Mouse (Mus musculus) lung, adult 2 months (tissue): Measurements from ENCODE around the gene Bmx. TPM values are rescaled to one million over a fixed set of nuclear protein-coding genes. Genes with fewer than 3 reads are reported as not detected.
A peak's percentile ranks its signal among the peaks of the same experiment; 100 is the strongest.

Experiments
- DNase-seq: peaks from one replicate; pipeline ENCODE4 v3.0.0; 2022
- H3K4me1 ChIP-seq: fragments of 200-500 bp; 2 replicates; pipeline ENCODE4 v1.6.1; 2011; ENCODE audit warnings: low read length; ENCODE audit not compliant: control insufficient read depth, insufficient read depth
- H3K4me3 ChIP-seq: fragments of 200-500 bp; replicated peaks from 2 replicates; pipeline ENCODE3; 2011; ENCODE audit warnings: low read depth, mild to moderate bottlenecking, control low read depth, low read length; ENCODE audit errors: extremely low read depth
- CTCF ChIP-seq: fragments of 200-500 bp; IDR thresholded peaks from 2 replicates; pipeline ENCODE4 v1.5.1; 2011; ENCODE audit warnings: mild to moderate bottlenecking, low read length, control low read depth; ENCODE audit not compliant: insufficient read depth
- POLR2A ChIP-seq: fragments of 200-500 bp; IDR thresholded peaks from 2 replicates; pipeline ENCODE4 v1.6.1; 2011; ENCODE audit warnings: low read depth, mild to moderate bottlenecking, control low read depth, low read length, borderline replicate concordance; ENCODE audit errors: extremely low read depth
- WGBS: fragments of 180-500 bp; shearing (Covaris S2); methylation state at CpG from one replicate; pipeline ENCODE4 v1.1.7; 2018; 5-methylcytosine and 5-hydroxymethylcytosine counted together
- polyA plus RNA-seq: library from polyadenylated mRNA; depleted of rRNA; stranded (reverse); fragments of >200 nt; gene quantifications from 2 replicates; pipeline ENCODE4 v1.2.3, GENCODE M21; 2012; rRNA removed

Bmx gene
- polyA plus RNA-seq, 1 experiment: 2.7 TPM

- WGBS: 59% methylated on average over 2 of the region's 2 CpGs
- DNase-seq: no peak
- Histone ChIP-seq H3K4me1 (no peaks in the 10 kb centered on the region), H3K4me3 (no peak overlapping the region)
- no peak for TF ChIP-seq CTCF
- TF ChIP-seq POLR2A: no peak
Measured at GRCm38 (mm10) chrX:164152703-164153102, 105.3 kb downstream of the Bmx start.

GRCm38 (mm10) chrX:164145463-164146250 lies 112.3 kb downstream of the Bmx start:
- TF ChIP-seq POLR2A (no peak), CTCF (no peak)
- 57% methylated on average over 6 of the region's 6 CpGs for WGBS
- Histone ChIP-seq H3K4me3 (no peak overlapping the region), H3K4me1 (no peaks in the 10 kb centered on the region)
- peak; percentile 4 for DNase-seq

Other genes starting within 250 kb of the Bmx start
- gene Car5b, start 230.2 kb downstream of the Bmx start, polyA plus RNA-seq: 4.5 and 4.7 TPM in 2 replicates
- gene Siah1b, start 181.7 kb downstream of the Bmx start, polyA plus RNA-seq: 5.3 and 5.7 TPM in 2 replicates
- not detected in 2 replicates for gene Cltrn, start 169.4 kb downstream of the Bmx start, polyA plus RNA-seq
- gene Ace2, start 118.9 kb downstream of the Bmx start, polyA plus RNA-seq: 1.9 and 3.3 TPM in 2 replicates
- 11.1 and 11.9 TPM in 2 replicates for gene Pir, start 11.2 kb upstream of the Bmx start, polyA plus RNA-seq
- gene Vegfd, start 115.2 kb upstream of the Bmx start, polyA plus RNA-seq: 14.0 and 23.2 TPM in 2 replicates
- 1.9 and 3.7 TPM in 2 replicates for gene Piga, start 161.6 kb upstream of the Bmx start, polyA plus RNA-seq
- 0.62 and 3.0 TPM in 2 replicates for gene Asb11, start 178.8 kb upstream of the Bmx start, polyA plus RNA-seq
- not detected in 2 replicates for gene Asb9, start 248.1 kb upstream of the Bmx start, polyA plus RNA-seq